Mouse (Mus musculus) kidney, adult 2 months (tissue): ENCODE measurements around the gene Gcnt4.

ENCODE experiments used
- CTCF ChIP-seq: fragments of 200-500 bp; conservative IDR thresholded peaks from 2 replicates; pipeline ENCODE4 v1.5.1; 2011; ENCODE audit warnings: low read depth, mild to moderate bottlenecking, control low read depth, low read length, moderate library complexity, mixed read lengths; ENCODE audit not compliant: insufficient read depth, insufficient read length
- POLR2A ChIP-seq: fragments of 200-500 bp; IDR thresholded peaks from one replicate; pipeline ENCODE4 v1.6.1; 2011; ENCODE audit warnings: low read depth, low read length, control low read depth

DNA sequence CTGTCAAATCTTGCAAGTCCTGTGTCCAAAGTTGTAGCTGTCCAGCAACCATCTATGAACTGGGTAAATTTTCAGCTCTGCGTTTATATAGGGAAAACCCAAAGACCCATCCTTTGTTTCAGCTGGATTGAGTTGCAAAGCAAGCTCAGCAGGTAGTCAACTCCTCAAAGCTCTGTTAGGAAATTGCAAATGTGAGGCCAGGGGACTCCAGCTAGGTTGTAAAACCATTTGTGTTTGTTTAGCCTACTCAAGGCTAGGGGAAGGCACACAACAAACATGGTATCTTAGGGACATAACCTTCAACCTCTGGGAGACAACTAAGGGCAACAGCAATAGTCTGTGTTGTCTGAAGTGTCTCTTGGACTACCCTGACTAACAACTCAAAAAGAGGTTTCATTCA lies 40.0 kb upstream of the Gcnt4 start:
- TF ChIP-seq CTCF (no peak), POLR2A (no peak)
